Mouse (Mus musculus) heart, adult 11 months (tissue): Measurements from ENCODE around the gene Narfl.
"Not testable (repeated sequence)": the region's sequence is repeated elsewhere in the genome, so short reads cannot be mapped to it uniquely, and the experiment has no call there.

Experiments used
- DNase-seq: peaks from one replicate; pipeline ENCODE4 v3.0.0; 2022

Narfl gene

DNA sequence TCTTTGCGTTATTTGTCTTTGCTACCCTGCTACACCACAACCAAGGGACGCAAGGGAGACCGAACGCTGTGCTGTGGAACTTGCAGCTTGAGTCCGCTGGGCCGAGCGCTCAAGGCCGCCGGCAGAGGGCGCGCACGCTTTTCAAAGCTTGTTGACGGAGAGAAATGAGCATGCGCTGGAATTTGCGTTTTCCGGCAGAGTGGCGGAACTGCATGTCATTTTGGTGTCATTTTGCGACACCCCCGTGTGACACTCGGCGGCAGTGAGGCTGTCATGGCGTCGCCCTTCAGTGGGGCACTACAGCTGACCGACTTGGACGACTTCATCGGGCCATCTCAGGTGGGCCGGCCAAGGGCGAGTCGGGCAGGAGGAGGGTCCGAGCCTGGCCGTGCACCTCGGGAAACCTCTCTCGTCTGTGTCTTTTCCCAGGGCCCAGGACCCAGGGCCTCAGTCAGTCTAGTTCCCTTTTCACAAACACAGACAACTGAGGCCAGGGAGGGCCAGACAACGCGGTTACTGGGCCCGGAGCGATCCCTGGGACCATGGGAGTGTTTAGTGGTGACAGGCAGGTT, at the start of gene Narfl:
Narfl (plus strand) TSS at position 228 of the 572 bp plus-strand sequence.
- DNase-seq: peak; percentile 99

DNA sequence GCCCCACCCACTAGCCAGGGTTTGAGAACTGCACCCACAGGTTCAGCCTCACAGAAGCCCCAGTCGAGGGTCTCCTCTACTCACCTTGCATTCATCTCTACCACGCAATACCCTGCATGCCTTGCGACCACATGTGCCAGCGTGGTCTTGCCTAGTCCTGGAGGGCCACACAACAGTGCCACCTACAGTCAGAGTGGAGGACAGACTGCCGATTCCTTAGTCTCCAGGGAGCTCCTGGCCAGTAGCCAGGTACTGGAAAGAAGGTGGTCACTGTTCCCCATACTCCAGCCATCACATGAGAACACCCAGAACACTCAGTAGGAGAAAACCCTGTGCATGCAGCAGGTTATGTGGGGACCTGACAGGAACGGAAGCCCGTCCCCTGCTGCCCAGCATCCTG, 49.7 kb upstream of the Narfl start:
- no peak for DNase-seq

DNA sequence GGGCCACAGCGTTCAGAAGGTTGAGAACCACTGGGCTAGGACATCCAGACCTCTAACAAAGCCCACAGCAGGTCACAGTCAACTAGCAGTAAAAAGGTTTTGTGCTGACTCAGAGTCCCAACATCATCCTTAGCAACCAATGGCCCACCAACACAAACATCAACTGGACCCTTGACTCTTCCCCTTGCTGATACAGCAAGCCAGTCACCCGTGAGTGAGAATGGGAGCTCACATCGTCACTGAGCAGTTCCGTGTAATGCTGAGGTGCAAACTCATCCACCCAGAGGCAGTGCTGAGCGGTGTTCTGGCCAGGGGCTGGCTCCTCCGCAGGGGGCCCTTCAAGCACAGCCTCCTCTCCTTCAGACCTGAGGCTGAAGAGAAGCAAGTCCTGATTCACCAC, 48.3 kb upstream of the Narfl start:
- no peak for DNase-seq

DNA sequence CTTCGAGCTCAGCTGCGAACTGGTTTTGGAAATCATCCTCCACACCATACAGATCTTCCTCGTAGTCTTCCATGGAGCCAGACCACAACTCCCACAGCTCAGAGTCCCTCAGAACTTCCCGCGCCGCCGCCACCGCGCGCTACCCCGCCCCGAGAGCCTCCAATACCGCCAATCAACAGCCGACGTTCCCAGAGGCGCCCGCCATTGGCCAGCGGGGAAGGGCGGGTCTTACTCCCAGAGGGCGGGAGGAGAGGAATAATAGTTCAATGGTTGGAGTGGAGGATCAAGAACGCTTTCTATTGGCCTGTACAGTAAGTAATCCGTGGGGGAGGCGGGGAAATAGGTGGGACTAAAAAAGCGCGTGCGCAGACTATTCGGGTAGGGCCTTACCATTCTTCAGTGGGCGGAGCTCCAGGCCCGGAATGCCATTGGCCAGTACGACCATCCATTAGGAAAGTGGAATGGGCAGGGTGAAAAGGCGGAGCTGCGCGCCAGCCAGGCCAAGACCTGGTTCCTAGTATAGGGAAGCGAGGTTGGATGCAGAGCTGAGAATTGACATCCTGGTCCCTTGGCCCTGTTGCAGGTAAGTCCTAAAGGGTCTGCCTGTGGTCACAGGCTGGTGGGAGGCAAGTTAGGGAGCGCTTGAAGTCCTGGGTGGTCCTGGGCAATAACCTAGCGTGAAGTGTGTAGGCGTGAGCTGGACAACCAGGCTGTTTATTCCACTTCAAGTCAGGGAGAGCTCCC, 46.1 kb upstream of the Narfl start, which contains the start of the genes Chtf18 and Rpusd1:
Chtf18 (minus strand) TSS at position 155 of the 744 bp plus-strand sequence.
Rpusd1 (plus strand) TSS at position 406 of the 744 bp plus-strand sequence.
- peak; percentile 100 for DNase-seq

DNA sequence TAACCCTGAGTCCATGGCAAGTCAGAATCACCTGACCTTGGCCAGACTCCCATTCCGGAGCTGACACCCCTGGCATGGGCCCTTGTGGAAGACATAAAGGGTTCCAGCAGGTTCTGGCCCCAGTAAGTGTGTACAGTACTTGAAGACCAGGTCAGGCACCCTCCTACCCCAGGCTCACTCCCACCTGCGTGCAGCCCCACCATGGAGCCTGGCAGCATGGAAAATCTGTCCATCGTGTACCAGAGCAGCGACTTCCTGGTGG, 45.6 kb upstream of the Narfl start:
- no peak for DNase-seq

DNA sequence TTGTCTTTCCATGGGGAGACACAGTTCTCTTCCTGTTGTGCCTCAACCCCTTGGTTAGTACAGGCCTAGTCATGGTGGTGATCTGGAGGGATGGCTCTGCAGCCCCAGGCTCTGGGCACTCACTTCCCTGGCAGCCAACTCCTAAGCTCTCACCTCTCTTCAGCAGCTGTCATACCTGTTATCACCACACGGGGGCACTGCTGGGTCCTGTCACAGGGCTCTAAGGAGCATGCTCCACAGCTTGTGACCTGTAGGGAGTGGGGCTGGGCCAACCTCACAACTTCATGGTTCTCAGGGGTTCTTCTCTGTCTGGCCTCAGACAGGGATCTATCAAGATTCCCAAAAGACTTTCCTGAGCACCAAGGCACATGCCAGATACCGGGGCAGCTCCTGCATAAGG, 41.5 kb upstream of the Narfl start:
- DNase-seq: peak; percentile 96

DNA sequence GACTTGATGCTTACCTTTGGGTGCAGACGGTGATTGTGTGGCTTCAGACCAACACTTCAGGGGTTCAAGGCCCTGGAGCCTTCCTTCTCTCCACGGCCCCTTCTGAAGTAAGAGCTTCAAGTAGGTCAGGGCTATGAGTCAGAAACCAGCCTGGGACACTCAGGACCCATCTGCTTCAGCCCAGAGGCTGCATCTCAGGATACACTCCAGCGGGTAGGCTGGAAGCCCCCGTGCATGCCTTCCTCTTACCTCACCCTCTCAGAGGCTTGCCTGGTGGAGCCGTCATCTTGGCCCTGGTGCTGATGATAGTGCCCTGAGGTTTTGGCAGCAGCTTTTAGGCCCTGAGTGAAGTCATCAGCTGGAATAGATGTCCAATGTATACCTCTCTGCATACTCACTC, 38.3 kb upstream of the Narfl start:
- no peak for DNase-seq

DNA sequence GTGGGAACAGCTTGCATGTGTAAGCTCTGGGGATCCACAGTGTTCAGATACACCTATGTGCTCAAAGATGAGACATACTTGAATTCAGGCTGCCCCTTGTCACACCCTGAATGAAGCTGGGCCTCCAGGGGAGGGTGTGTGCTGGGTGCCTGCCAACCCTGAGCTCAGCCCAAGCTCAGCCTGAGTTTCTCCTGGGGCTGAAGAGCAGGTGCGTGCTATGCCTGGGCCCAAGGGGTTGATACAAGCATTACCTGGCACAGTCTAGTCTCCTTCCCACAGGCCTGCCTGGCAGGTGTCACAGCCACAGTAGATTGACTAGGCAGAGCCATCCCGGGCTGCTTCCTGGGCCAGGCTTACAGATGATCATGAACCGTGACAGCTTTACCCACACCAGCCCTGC, 37.8 kb upstream of the Narfl start, which contains the start of gene Mslnl:
Mslnl (plus strand) TSS at position 298 of the 400 bp plus-strand sequence.
- DNase-seq: no peak

DNA sequence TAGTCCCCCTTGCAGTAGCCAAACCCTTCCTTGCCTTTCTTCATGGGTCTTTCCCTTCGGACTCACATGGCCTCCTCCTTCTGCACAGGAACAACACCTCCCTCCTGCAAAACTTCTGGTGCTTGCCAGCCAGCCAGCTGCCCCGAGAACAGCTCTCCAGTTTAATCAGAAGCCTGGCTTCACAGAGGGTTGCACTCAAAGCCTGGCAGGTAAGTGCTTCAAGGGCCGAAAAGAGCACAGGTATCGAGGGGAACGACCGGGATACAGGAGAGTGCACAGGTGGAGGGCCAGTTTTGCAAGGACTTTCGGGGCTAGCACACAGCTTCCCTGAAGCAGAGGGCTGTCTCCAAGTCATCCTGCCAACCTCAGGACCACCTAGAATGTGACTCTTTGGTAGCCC, 34.7 kb upstream of the Narfl start:
- DNase-seq: no peak

DNA sequence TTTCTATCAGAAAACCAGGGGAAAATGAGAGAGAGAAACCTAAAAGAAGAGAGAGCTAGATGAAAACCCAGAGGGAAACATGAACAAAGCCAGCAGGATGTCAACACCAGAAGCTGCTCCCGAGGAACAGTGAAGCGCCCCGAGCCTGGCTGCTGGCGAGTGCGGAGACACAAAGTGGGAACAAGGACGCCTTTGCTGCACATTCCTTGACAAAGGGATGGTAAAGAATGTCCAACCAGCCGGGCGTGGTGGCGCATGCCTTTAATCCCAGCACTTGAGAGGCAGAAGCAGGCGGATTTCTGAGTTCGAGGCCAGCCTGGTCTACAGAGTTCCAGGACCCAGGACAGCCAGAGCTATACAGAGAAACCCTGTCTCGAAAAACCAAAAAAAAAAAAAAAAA, 32.1 kb upstream of the Narfl start:
- DNase-seq: not testable (repeated sequence)

DNA sequence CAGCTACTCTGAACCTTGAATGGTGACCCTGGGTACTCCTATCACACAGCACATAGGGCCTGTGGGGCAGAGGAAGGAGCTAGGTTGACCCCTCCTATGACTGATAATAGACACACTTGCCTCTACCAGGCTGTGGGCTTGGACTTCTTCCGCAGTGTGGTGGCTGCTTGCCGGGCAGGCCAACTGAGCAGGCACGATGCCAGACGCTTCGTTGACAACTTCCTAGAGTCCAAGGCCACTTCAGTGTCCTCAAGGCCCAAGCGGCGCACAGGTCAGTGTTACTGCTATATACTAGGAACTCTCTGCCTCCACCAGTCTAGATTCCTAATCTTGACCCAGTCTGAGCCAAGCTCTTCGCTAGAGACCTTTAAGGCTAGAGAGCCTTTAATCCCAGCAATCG, 29.7 kb upstream of the Narfl start:
- no peak for DNase-seq

DNA sequence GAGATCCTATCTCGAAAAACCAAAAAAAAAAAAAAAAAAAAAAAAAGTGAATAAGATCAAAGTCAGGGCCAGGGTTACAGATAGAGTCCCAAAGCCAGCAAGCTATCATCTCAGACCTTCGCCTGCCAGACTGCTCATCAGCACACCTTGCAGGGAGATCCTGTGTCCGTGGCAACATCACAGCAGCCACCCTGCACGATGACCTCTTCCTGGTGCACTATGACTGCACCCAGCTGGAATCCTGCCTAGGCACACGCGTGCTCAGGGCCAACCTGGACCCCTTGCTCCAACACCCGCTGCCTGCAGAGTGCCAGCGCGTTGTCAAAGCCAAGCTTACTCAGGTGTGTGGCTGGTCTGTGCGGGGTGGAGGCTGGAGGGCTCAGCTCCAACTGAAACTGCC, 29.3 kb upstream of the Narfl start:
- DNase-seq: no peak

DNA sequence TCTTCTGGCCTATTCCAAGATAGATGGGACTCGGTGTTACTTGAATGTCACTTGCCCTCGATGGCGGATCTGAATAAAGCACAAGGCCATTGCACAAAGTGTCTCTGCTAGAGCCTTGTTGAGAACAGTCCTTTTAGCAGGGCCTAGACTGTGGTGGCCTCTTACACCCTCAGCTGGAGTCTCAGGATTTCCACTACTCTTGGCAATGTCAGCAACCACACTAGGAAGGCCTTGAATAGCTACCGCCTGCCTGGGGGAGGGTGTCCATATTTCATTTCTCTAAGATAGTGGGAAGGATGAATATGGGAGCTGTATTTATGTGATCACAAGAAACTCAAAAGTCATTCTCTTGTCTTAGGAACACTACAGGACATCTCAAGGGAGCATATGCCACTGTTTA, 25.3 kb upstream of the Narfl start:
- DNase-seq: no peak

DNA sequence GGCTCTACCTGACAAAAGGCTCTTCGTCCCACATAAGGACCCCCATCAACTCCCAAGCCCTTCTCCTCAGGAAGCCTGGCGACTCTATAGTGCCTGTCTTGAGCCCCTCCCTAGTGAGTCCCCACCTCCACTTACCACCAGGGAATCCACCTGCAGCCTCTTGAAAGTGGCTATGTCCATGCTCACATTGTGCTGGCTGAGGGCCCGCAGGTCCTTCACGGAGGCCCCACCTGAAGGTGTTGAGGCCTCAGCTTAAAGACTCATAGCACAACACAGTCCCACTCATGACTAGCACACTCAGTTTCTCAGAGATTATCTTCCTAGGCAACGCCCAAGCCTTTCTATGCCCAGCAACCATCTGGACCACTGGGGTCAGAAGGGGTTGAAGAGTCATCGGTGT, 24.3 kb upstream of the Narfl start:
- DNase-seq: no peak

DNA sequence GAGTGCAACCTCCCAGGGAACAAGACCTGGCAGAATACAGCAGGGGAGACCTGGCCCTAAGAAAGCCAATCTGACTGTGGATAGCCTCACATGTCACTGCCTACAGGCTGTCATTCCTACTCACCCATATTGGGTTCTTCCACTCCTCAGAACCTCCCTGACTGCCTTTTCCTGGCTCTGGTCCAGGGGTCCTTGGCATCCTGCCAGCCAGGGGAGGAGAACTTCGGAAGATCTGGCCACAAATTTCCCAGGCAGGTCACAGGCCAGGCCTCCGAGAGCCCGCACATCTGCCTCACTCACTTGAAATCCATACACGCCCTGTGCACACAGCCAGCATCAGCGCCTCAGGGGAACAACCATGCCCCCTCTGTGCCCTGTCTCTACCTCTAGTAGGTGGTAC, 22.1 kb upstream of the Narfl start:
- no peak for DNase-seq

DNA sequence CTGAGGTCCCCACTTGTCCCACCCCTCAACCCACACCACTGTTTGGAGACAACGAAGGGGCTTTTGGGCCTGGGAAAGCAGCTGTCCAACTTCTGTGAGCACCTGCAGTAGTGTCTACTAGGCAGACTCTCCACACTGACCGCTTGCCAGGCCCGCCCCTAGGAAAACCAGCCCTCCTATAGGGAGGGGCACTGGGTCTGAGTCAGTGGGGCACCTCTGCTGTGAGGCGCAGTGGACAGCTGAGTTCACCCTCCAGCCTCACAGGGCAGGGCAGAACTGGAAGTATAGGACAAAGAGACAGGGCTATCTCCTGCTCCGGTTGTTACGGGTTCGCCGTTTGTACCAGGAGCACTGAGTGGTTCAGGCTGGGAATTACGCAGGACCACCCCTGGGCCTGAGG, 19.3 kb upstream of the Narfl start, which contains the start of gene Msln:
Msln (minus strand) TSS at position 138 of the 400 bp plus-strand sequence.
- DNase-seq: no peak

DNA sequence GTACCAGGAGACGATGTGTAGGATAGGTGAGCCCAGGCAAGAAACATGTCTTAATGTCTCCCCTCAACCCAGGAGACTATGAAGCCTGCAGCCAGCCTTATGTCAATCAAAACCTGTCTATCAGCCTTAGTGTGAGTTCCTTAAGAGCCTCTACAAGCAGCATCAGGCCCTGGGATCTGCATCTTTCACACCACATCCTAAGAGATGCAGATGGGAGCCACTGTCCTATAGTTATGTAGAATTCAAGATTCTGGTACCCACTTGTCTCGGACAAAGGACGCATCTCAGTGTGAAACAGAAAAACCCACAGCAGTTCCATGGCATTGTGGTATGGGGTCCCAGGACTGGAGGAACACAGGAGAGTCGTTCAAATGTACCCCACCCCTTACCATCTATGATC, 18.5 kb upstream of the Narfl start:
- DNase-seq: no peak

DNA sequence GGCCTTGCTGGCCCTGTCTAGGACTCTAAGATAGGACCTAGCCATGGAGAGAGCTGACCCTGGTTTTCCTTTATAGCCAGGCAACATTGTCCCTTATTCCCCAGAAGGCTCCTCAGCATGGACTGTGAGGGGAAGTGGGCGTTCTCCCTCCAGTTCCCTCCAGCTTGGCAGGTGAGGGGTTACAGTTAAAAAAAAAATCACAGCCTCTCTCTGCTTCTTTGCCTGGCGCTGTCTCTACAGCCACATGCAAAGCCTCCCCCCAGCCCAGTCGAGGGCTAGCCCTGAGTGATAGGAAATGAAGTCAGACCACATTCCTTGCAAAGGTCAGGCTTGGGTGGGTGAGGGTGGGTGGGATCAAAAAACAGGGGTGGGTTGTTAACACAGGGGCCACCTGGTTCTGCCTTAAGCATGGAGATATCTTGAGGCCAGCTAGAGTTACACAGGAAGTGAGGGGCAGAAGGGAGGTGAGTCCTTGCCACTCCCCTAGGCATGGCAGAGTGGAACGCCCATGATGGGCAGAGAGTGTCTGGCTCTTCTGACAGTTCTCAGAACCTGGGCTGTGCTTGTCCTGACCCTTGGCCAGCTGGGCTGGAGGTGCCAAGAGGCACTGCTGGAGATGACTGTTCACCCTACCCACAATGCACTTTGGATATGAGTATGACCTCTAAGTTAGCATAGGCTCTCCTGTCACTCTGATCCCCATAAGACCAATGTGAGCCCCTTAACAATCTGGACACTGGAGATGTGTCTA, 17.8 kb upstream of the Narfl start:
- DNase-seq: no peak

DNA sequence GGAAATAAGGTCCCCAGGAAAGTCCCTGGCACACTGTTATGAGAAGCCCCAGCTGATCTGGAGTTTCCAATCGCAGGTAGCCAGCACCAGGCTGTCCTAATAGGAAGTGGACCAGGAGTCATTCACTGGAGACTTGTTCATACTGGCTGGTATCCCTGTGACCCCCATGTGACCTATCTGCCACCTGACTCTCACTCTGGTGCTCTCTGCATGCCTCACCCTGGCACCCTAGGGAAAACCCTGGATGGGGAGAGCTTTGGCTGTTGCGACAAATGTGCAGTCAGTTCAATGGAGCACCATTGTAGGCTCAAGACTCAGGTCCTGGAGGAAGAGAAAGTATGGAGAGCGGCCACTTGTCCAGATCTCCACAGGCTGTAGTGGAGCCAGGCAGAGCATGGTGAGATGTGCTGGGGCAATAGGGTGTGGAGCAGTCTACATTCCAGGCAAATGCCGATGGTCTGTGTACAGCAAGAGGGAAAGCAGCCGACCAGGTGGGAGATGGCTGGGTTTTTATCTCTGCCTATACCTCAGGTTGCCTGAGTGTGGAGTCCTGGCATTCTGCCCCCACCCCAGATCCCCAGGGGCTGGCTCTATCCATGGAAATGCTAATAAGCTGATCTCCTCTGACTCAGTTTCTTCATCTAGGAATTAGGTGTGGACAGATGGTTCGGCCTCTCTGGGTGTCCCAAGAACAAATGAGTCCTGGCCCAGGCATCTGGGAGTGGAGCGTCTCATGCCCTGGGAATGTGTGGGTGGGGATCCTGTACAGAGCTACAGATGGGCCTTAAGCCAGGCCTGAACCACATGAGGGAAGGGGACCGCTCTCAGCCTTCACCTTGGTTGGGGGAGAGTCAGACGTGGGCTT, 17.0 kb upstream of the Narfl start:
- DNase-seq: peak; percentile 94

DNA sequence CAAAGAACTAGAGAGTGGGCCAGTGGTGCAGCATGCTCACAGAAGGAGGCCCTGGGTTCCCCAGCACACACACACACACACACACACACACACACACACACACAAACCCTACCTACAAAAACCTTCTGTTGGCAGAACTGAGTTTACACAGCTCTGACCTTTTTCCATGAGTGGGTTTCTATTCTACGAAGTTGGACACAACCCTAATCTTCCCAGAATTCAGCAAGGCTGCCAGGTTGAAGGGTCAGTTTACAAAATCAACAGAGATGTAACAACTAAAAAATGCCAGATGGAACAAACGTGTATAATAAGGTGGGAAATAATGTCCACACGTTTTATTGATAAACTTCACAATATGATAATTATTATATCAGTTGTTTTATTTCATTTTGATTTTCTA, 15.9 kb upstream of the Narfl start:
- no peak for DNase-seq

DNA sequence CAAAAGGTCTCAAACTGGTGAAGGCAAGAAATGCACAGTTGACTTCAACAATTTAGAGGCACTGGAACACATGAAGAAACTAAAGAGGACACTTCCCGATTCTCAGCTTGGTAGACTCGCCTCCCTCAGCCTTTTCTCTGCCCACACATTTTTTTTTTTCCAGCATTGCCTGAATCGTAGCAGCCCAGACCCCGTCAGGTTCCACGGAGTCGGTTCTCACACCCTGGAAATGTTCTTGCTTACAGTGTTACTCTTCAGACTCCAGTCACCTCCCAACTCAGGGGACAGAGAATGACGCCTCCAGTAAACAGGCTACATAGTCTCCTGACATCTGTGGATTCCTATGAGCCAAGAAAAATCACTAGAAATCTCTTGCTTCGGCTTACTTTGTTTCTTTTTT, 13.4 kb upstream of the Narfl start:
- DNase-seq: no peak

DNA sequence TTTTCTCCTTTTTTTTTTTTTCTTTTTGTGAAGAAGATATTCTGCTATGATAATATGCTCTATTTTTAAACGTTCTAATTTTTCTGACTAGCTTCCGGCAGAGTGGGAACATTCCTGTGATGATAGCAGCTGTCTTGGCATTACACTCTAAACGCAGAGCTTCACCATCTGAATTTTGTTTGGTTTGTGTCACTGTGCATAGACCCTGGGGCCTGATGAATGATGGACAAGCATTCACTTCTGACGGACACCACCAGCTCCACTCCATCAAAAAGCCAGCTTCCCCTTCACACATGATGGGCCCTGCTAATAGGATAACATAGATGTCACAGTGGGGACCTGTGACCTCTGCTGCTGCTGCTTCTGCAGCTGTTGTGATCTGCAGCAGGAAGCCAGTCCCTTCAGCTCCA, 12.0 kb upstream of the Narfl start:
- DNase-seq: peak; percentile 92

DNA sequence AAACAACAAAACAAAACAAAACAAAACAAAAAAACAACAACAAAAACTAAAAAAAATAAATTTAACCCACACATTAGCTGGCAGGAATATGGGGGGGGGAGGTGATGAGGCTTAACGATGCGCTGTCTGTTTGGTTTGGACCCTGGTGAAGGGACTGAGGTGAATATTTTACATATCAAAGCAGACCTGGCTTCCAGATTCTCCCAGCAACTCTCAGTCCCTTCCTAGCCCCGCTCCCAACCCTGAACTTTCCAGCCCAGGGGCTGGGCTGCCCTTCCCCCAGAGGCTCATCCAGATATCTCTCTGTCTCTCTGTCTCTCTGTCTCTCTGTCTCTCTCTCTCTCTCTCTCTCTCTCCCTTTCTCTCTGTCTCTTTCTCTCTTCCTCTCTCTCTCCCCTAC, 11.0 kb upstream of the Narfl start:
- DNase-seq: no peak
